Mouse (Mus musculus): ENCODE measurements at regions not wholly inside any gene's neighbourhood (a gene's known extent, or its start where the extent isn't known, plus 50 kb on each side); places are given as distances from the start of the nearest gene placed in this dataset.

GRCm38 (mm10) chr3:111817288-111817687, 1441.3 kb downstream of the Amy2a5 start:
- DNase-seq (ENCODE audit: low read depth, low spot score): no peak

GRCm38 (mm10) chr3:111815798-111816197, 1442.8 kb downstream of the Amy2a5 start:
- DNase-seq (ENCODE audit: low read depth, low spot score): peak; percentile 17

GRCm38 (mm10) chr3:111787847-111788246, 1470.8 kb downstream of the Amy2a5 start:
- no peak for DNase-seq (ENCODE audit: low read depth, low spot score)

All from telencephalon, adult 2 months (tissue).